ENCODE assay signal across 41 mouse cellular contexts in the genomic region with DNA sequence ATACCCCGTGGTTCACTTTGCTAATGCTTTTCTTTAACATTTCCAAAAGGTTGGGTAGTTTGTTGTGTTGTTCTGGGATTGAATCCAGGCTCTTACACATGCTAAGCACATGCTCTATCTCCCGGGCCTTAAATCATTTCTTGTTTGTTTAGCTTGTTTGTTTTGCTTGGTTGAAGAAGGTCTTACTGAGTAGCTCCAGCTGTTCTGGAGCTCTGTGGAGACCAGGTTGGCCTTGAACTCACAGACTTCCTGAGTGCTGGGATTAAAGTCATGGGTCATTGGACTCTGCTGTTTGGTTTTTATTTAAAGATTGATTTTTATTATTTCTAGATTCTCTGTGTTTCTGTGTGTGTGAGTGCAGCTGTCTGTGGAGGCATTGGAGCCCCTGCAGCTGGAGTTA. TPM values are rescaled to one million over a fixed set of nuclear protein-coding genes. Genes with fewer than 3 reads are reported as not detected.
DNase-seq lines count a peak whose midpoint lies in the region; ATAC-seq and TF ChIP-seq lines count a peak whose summit lies in the region.
"Had no signal": no experiment of that assay in that cellular context is flagged by ENCODE, and none has a peak within 500 bp of the region (broad histone marks: within the 10 kb centered on the region; RNA-seq: fewer than 3 reads in every experiment).

No protein-coding gene starts in this region.

- no peak for TF ChIP-seq CTCF in liver, adult 2 months (IDR thresholded peaks at IDR 0.05; ENCODE audit: low read depth, low read length)

- no peak overlapping the region for H3K27ac ChIP-seq in liver, adult 2 months (replicated peaks; ENCODE audit: insufficient read depth, low read depth, low read length)
- H3K27ac ChIP-seq in liver, embryonic 11.5 days (ENCODE audit: low read depth, low read length), result no peak overlapping the region
- H3K27ac ChIP-seq in forebrain, embryonic 12.5 days, result no peak overlapping the region
- H3K27ac ChIP-seq: embryonic facial prominence, embryonic 12.5 days; forebrain, embryonic 15.5 days; hindbrain, embryonic 12.5 days; hindbrain, postnatal 0 days; intestine, embryonic 15.5 days; left cerebral cortex, adult 2 months; limb, embryonic 12.5 days; liver, embryonic 12.5 days; midbrain, embryonic 12.5 days; neural tube, embryonic 12.5 days had no signal

- TF ChIP-seq POLR2A in liver, adult 2 months (IDR thresholded peaks at IDR 0.05; ENCODE audit: extremely low read depth, insufficient read depth, low read length), result no peak

- H3K79me2 ChIP-seq in liver, adult 2 months (ENCODE audit: control insufficient read depth, insufficient read depth, low read length), result no peaks in the 10 kb centered on the region

- DNase-seq in liver, adult 2 months (ENCODE audit: extremely low read depth, low read depth, low spot score), result peak; percentile 21
- DNase-seq in liver, embryonic 11.5 days (ENCODE audit: low spot score), result no peak
- DNase-seq in 3T3-L1 (ENCODE audit: low read depth, low spot score), result peak; percentile 11
- DNase-seq in NIH3T3 (ENCODE audit: low read depth), result peak; percentile 63
- peak; percentile 64 for DNase-seq in kidney, postnatal 14 days
- DNase-seq in heart, adult 11 months, result no peak
- DNase-seq: adrenal gland, postnatal 14 days; cerebellum, adult 11-12 months; cerebellum, adult 9-11 months; embryo, embryonic 11 days; gastrocnemius, postnatal 25 days; heart, adult 18-20 months; heart, postnatal 36 days; liver, postnatal 0 days; lung, postnatal 4 days; right cerebral cortex, adult 18-20 months; thymus, postnatal 14 days had no signal

- no peak for ATAC-seq in liver, embryonic 11.5 days (replicated peaks; ENCODE audit: low FRiP score)
- no peak for ATAC-seq in forebrain, embryonic 12.5 days (ENCODE audit: low FRiP score)
- ATAC-seq: forebrain, embryonic 15.5 days; hindbrain, postnatal 0 days; intestine, embryonic 15.5 days; liver, embryonic 12.5 days; liver, postnatal 0 days; Patski had no signal

- no peak overlapping the region for H3K9ac ChIP-seq in liver, adult 2 months (ENCODE audit: low read depth, low read length)
- no peak overlapping the region for H3K9ac ChIP-seq in liver, embryonic 11.5 days (ENCODE audit: low read depth, low read length)
- no peak overlapping the region for H3K9ac ChIP-seq in forebrain, embryonic 12.5 days
- H3K9ac ChIP-seq: embryonic facial prominence, embryonic 12.5 days; forebrain, embryonic 15.5 days; hindbrain, embryonic 12.5 days; intestine, embryonic 15.5 days; limb, embryonic 12.5 days; liver, embryonic 12.5 days; liver, postnatal 0 days; midbrain, embryonic 12.5 days; neural tube, embryonic 12.5 days had no signal

- H3K27me3 ChIP-seq in liver, adult 2 months (ENCODE audit: control insufficient read depth, insufficient read depth, low read length), result no peaks in the 10 kb centered on the region
- no peaks in the 10 kb centered on the region for H3K27me3 ChIP-seq in liver, embryonic 11.5 days (replicated peaks; ENCODE audit: control insufficient read depth, insufficient read depth, low read length)
- H3K27me3 ChIP-seq in forebrain, embryonic 12.5 days, result peaks cover 3% of the 10 kb centered on the region; the same call in 1 of the 2 replicates
- H3K27me3 ChIP-seq: CH12.LX; embryonic facial prominence, embryonic 12.5 days; forebrain, embryonic 15.5 days; hindbrain, embryonic 12.5 days; intestine, embryonic 15.5 days; limb, embryonic 12.5 days; midbrain, embryonic 12.5 days; neural tube, embryonic 12.5 days; Patski had no signal

- H3K36me3 ChIP-seq in liver, adult 2 months (ENCODE audit: control insufficient read depth, insufficient read depth, low read length), result no peaks in the 10 kb centered on the region
- no peaks in the 10 kb centered on the region for H3K36me3 ChIP-seq in liver, embryonic 11.5 days (ENCODE audit: control insufficient read depth, insufficient read depth, low read length)
- H3K36me3 ChIP-seq in forebrain, embryonic 12.5 days (replicated peaks), result no peaks in the 10 kb centered on the region
- H3K36me3 ChIP-seq: embryonic facial prominence, embryonic 12.5 days; forebrain, embryonic 15.5 days; hindbrain, embryonic 12.5 days; intestine, embryonic 15.5 days; limb, embryonic 12.5 days; liver, embryonic 12.5 days; midbrain, embryonic 12.5 days; neural tube, embryonic 12.5 days had no signal

- 40% methylated on average over 2 of the region's 2 CpGs for WGBS in liver, adult 2 months
- 58% methylated on average over 2 of the region's 2 CpGs for WGBS in liver, embryonic 11.5 days
- 62% methylated on average over 2 of the region's 2 CpGs for WGBS in forebrain, embryonic 12.5 days

- no peak overlapping the region for H3K4me3 ChIP-seq in liver, adult 2 months (ENCODE audit: insufficient read depth, low read depth, low read length)
- no peak overlapping the region for H3K4me3 ChIP-seq in liver, embryonic 11.5 days (ENCODE audit: low read depth, low read length)
- H3K4me3 ChIP-seq in forebrain, embryonic 12.5 days (replicated peaks), result no peak overlapping the region
- H3K4me3 ChIP-seq: embryonic facial prominence, embryonic 12.5 days; forebrain, embryonic 15.5 days; hindbrain, embryonic 12.5 days; intestine, embryonic 15.5 days; left cerebral cortex, adult 2 months; limb, embryonic 12.5 days; liver, embryonic 12.5 days; megakaryocyte, embryonic 14.5 days; midbrain, embryonic 12.5 days; myocyte; neural tube, embryonic 12.5 days had no signal

- H3K4me2 ChIP-seq in liver, embryonic 11.5 days, result no peak overlapping the region
- no peak overlapping the region for H3K4me2 ChIP-seq in forebrain, embryonic 12.5 days
- H3K4me2 ChIP-seq: embryonic facial prominence, embryonic 12.5 days; forebrain, embryonic 15.5 days; heart, embryonic 11.5 days; hindbrain, embryonic 12.5 days; intestine, embryonic 15.5 days; limb, embryonic 12.5 days; liver, embryonic 12.5 days; midbrain, embryonic 12.5 days; neural tube, embryonic 12.5 days had no signal

- no peaks in the 10 kb centered on the region for H3K9me3 ChIP-seq in liver, embryonic 11.5 days (ENCODE audit: control insufficient read depth, low read length)
- H3K9me3 ChIP-seq in forebrain, embryonic 12.5 days, result no peaks in the 10 kb centered on the region
- H3K9me3 ChIP-seq: embryonic facial prominence, embryonic 12.5 days; forebrain, embryonic 15.5 days; hindbrain, embryonic 12.5 days; intestine, embryonic 15.5 days; limb, embryonic 12.5 days; liver, embryonic 12.5 days; megakaryocyte, embryonic 14.5 days; midbrain, embryonic 12.5 days; neural tube, embryonic 12.5 days had no signal

- no peaks in the 10 kb centered on the region for H3K4me1 ChIP-seq in liver, adult 2 months (ENCODE audit: control insufficient read depth, insufficient read depth, low read length)
- no peaks in the 10 kb centered on the region for H3K4me1 ChIP-seq in liver, embryonic 11.5 days (replicated peaks; ENCODE audit: control insufficient read depth, insufficient read depth, low read length)
- no peaks in the 10 kb centered on the region for H3K4me1 ChIP-seq in forebrain, embryonic 12.5 days
- H3K4me1 ChIP-seq: embryonic facial prominence, embryonic 12.5 days; forebrain, embryonic 15.5 days; hindbrain, embryonic 12.5 days; intestine, embryonic 15.5 days; limb, embryonic 12.5 days; liver, embryonic 12.5 days; midbrain, embryonic 12.5 days; neural tube, embryonic 12.5 days had no signal

RNA-seq across cellular contexts. Expression of a gene that starts 19.5 kb away (rescaled TPM):
- total RNA-seq in liver, adult 2 months (2014; rRNA removed), result not detected in 2 replicates
- not detected in 2 replicates for polyA plus RNA-seq in liver, adult 2 months (2012; rRNA removed)
- polyA plus RNA-seq in liver, embryonic 11.5 days (2014; fragmentation: Nextera tagmentation; extraction: Ambion mirVana), result 5.5 TPM in 2 replicates
- polyA plus RNA-seq in forebrain, embryonic 12.5 days (2016; fragmentation: Nextera tagmentation; extraction: Ambion mirVana), result 0.35 and 0.49 TPM in 2 replicates
- total RNA-seq: adrenal gland, postnatal 14 days; gastrocnemius, adult 18-20 months; gastrocnemius, postnatal 25 days; layer of hippocampus, postnatal 10 days; left cerebral cortex, postnatal 25 days had no signal
- polyA plus RNA-seq: C2C12; myocyte; neural tube, embryonic 12.5 days had no signal

RNA-seq across cellular contexts. Expression of a gene that starts 25.7 kb away (rescaled TPM):
- 5.7 and 10.2 TPM in 2 replicates for total RNA-seq in liver, adult 2 months (2014; rRNA removed)
- polyA plus RNA-seq in liver, adult 2 months (2012; rRNA removed), result 7.2 and 10.2 TPM in 2 replicates
- 0.91 and 1.6 TPM in 2 replicates for polyA plus RNA-seq in liver, embryonic 11.5 days (2014; fragmentation: Nextera tagmentation; extraction: Ambion mirVana)
- polyA plus RNA-seq in forebrain, embryonic 12.5 days (2016; fragmentation: Nextera tagmentation; extraction: Ambion mirVana), result 0.74 and 1.0 TPM in 2 replicates

RNA-seq across cellular contexts. Expression of a gene that starts 26.3 kb away (rescaled TPM):
- total RNA-seq in liver, adult 2 months (2014; rRNA removed), result 0.74 and 1.5 TPM in 2 replicates
- polyA plus RNA-seq in liver, adult 2 months (2012; rRNA removed), result 2.1 and 4.4 TPM in 2 replicates
- 0.19 and 0.58 TPM in 2 replicates for polyA plus RNA-seq in liver, embryonic 11.5 days (2014; fragmentation: Nextera tagmentation; extraction: Ambion mirVana)
- polyA plus RNA-seq in forebrain, embryonic 12.5 days (2016; fragmentation: Nextera tagmentation; extraction: Ambion mirVana), result 0.35 and 0.43 TPM in 2 replicates
- polyA plus RNA-seq: myocyte had no signal

RNA-seq across cellular contexts. Expression of a gene that starts 28.9 kb away (rescaled TPM):
- 3.2 and 3.9 TPM in 2 replicates for total RNA-seq in liver, adult 2 months (2014; rRNA removed)
- polyA plus RNA-seq in liver, adult 2 months (2012; rRNA removed), result 5.5 and 7.3 TPM in 2 replicates
- polyA plus RNA-seq in liver, embryonic 11.5 days (2014; fragmentation: Nextera tagmentation; extraction: Ambion mirVana), result 0.39 and 0.80 TPM in 2 replicates
- not detected in 2 replicates for polyA plus RNA-seq in forebrain, embryonic 12.5 days (2016; fragmentation: Nextera tagmentation; extraction: Ambion mirVana)
- total RNA-seq: adrenal gland, postnatal 14 days; ES-E14; gastrocnemius, adult 18-20 months; gastrocnemius, postnatal 25 days; heart, adult 18-20 months; heart, postnatal 36 days; hindbrain, postnatal 0 days; layer of hippocampus, postnatal 10 days; left cerebral cortex, adult 2 months; left cerebral cortex, postnatal 25 days; midbrain, postnatal 0 days had no signal
- polyA plus RNA-seq: C2C12; heart, embryonic 11.5 days; hindbrain, postnatal 0 days; midbrain, embryonic 12.5 days; myocyte; neural tube, embryonic 12.5 days; Patski; small intestine, adult 2 months had no signal

RNA-seq across cellular contexts. Expression of a gene that starts 33.5 kb away (rescaled TPM):
- total RNA-seq in liver, adult 2 months (2014; rRNA removed), result 74.9 and 91.6 TPM in 2 replicates
- 276 and 320 TPM in 2 replicates for polyA plus RNA-seq in liver, adult 2 months (2012; rRNA removed)
- polyA plus RNA-seq in liver, embryonic 11.5 days (2014; fragmentation: Nextera tagmentation; extraction: Ambion mirVana), result 20.2 and 20.5 TPM in 2 replicates
- not detected in 2 replicates for polyA plus RNA-seq in forebrain, embryonic 12.5 days (2016; fragmentation: Nextera tagmentation; extraction: Ambion mirVana)
- total RNA-seq: CH12.LX; gastrocnemius, adult 18-20 months; gastrocnemius, postnatal 25 days; heart, adult 18-20 months; heart, postnatal 36 days; hindbrain, postnatal 0 days; layer of hippocampus, postnatal 10 days; left cerebral cortex, adult 2 months; left cerebral cortex, postnatal 25 days; midbrain, postnatal 0 days had no signal
- polyA plus RNA-seq: C2C12; frontal cortex, adult 2 months; midbrain, embryonic 12.5 days; myocyte; Patski had no signal

Comparison
In these comparisons a context has a peak if more than half of its experiments do, and no peak if none do; other contexts are left out.
1. DNase-seq: peak in liver, adult 2 months (single experiment), 3T3-L1 (single experiment), NIH3T3 (single experiment) and kidney, postnatal 14 days (single experiment); none in liver, embryonic 11.5 days (single experiment) and heart, adult 11 months (single experiment).